Mouse (Mus musculus) liver, embryonic 15.5 days (tissue): ENCODE data around the gene Cmtm1. TPM values are rescaled to one million over a fixed set of nuclear protein-coding genes. Genes with fewer than 3 reads are reported as not detected.
A peak's percentile ranks its signal among the peaks of the same experiment; 100 is the strongest.
"Not testable (repeated sequence)": the region's sequence is repeated elsewhere in the genome, so short reads cannot be mapped to it uniquely, and the experiment has no call there.

Experiments used
- ATAC-seq: fragments of 200-750 bp; cut with Nextera tagmentation; 2 replicates; pipeline ENCODE4 v1.8.0; 2017; ENCODE audit warnings: moderate number of reproducible peaks, mild to moderate bottlenecking, moderate library complexity; ENCODE audit not compliant: insufficient read depth
- H3K27ac ChIP-seq: fragments of 300-500 bp; sonication (generic); replicated peaks from 2 replicates; pipeline ENCODE4 v1.5.1; 2015; ENCODE audit warnings: mild to moderate bottlenecking, inconsistent platforms
- H3K27me3 ChIP-seq: fragments of 300-500 bp; sonication (generic); 2 replicates; pipeline ENCODE4 v1.6.1; 2015; ENCODE audit warnings: mild to moderate bottlenecking, inconsistent platforms
- H3K36me3 ChIP-seq: fragments of 300-500 bp; sonication (generic); replicated peaks from 2 replicates; pipeline ENCODE4 v1.6.1; 2015; ENCODE audit warnings: moderate library complexity, mild to moderate bottlenecking, inconsistent platforms
- H3K4me1 ChIP-seq: fragments of 300-500 bp; sonication (generic); replicated peaks from 2 replicates; pipeline ENCODE4 v1.6.1; 2015; ENCODE audit warnings: inconsistent platforms
- H3K4me2 ChIP-seq: fragments of 300-500 bp; sonication (generic); 2 replicates; pipeline ENCODE4 v1.6.1; 2015; ENCODE audit warnings: moderate library complexity, mild to moderate bottlenecking, inconsistent platforms
- H3K4me3 ChIP-seq: fragments of 300-500 bp; sonication (generic); replicated peaks from 2 replicates; pipeline ENCODE4 v1.5.1; 2015; ENCODE audit warnings: mild to moderate bottlenecking, inconsistent platforms
- H3K9ac ChIP-seq: fragments of 300-500 bp; sonication (generic); 2 replicates; pipeline ENCODE4 v1.6.1; 2015; ENCODE audit warnings: moderate library complexity, mild to moderate bottlenecking, inconsistent platforms
- H3K9me3 ChIP-seq: fragments of 300-500 bp; sonication (generic); replicated peaks from 2 replicates; pipeline ENCODE4 v1.6.1; 2016; ENCODE audit warnings: inconsistent platforms
- WGBS: fragments of 180-500 bp; shearing (Covaris S2); methylation state at CpG from one replicate; pipeline ENCODE4 v1.1.7; 2015; ENCODE audit warnings: mixed read lengths; ENCODE audit not compliant: insufficient replicate concordance; 5-methylcytosine and 5-hydroxymethylcytosine counted together
- polyA plus RNA-seq: library from polyadenylated mRNA; unstranded; fragments of >200 nt; fragmentation: Nextera tagmentation; extraction: Ambion mirVana; gene quantifications from 2 replicates; pipeline ENCODE4 v1.2.1, GENCODE M21; 2015

Cmtm1 gene
- not detected in 2 replicates for polyA plus RNA-seq

- WGBS: 75% methylated on average over 36 of the region's 36 CpGs
- H3K27ac ChIP-seq, H3K4me1 ChIP-seq, H3K4me2 ChIP-seq, H3K9ac ChIP-seq, H3K9me3 ChIP-seq, H3K36me3 ChIP-seq, H3K4me3 ChIP-seq, H3K27me3 ChIP-seq, ATAC-seq: not testable (repeated sequence)
Observed at GRCm38 (mm10) chr8:104309441-104310155, at the start of gene Cmtm1, which contains the start of gene Gm45711. Cmtm1 (minus strand) TSS chr8:104310145. Gm45711 (minus strand) TSS chr8:104310081.

GRCm38 (mm10) chr8:104358637-104359036, 48.7 kb upstream of the Cmtm1 start:
- no peak overlapping the region for H3K4me3 ChIP-seq
- H3K27ac ChIP-seq: no peak overlapping the region
- WGBS: 65% methylated on average over 3 of the region's 3 CpGs
- H3K4me1 ChIP-seq: peaks cover 4% of the 10 kb centered on the region; the same call in 1 of the 2 replicates
- no peaks in the 10 kb centered on the region for H3K9me3 ChIP-seq
- H3K36me3 ChIP-seq: 0 out of 2 replicates have a peak, but pooled peaks cover 5% of the 10 kb centered on the region
- no peak overlapping the region for H3K4me2 ChIP-seq
- H3K27me3 ChIP-seq: no peaks in the 10 kb centered on the region
- ATAC-seq: no peak
- no peak overlapping the region for H3K9ac ChIP-seq

- 72% methylated on average over 10 of the region's 10 CpGs for WGBS
- no peak overlapping the region for H3K4me2 ChIP-seq
- ATAC-seq: peak; percentile 18; the same call in 1 of the 2 replicates
Observed at GRCm38 (mm10) chr8:104354504-104354903, 44.6 kb upstream of the Cmtm1 start.

GRCm38 (mm10) chr8:104353186-104353585, 43.2 kb upstream of the Cmtm1 start:
- Histone ChIP-seq H3K4me3 (no peak overlapping the region), H3K27ac (no peak overlapping the region), H3K4me1 (no peaks in the 10 kb centered on the region), H3K9me3 (no peaks in the 10 kb centered on the region), H3K36me3 (0 out of 2 replicates have a peak, but pooled peaks cover 5% of the 10 kb centered on the region), H3K9ac (no peak overlapping the region), H3K27me3 (no peaks in the 10 kb centered on the region), H3K4me2 (no peak overlapping the region)
- 28% methylated on average over 5 of the region's 5 CpGs for WGBS
- ATAC-seq: no peak

More at GRCm38 (mm10) chr8:104354504-104354903, 44.6 kb upstream of the Cmtm1 start:
- Histone ChIP-seq H3K27me3 (no peaks in the 10 kb centered on the region), H3K27ac (no peak overlapping the region), H3K4me3 (no peak overlapping the region), H3K36me3 (0 out of 2 replicates have a peak, but pooled peaks cover 5% of the 10 kb centered on the region), H3K9me3 (no peaks in the 10 kb centered on the region), H3K4me1 (peaks cover under 1% of the 10 kb centered on the region; the same call in 1 of the 2 replicates), H3K9ac (no peak overlapping the region)

GRCm38 (mm10) chr8:104350047-104350446, 40.1 kb upstream of the Cmtm1 start:
- Histone ChIP-seq H3K4me3 (no peak overlapping the region), H3K9ac (no peak overlapping the region), H3K27ac (no peak overlapping the region), H3K9me3 (no peaks in the 10 kb centered on the region), H3K4me1 (no peaks in the 10 kb centered on the region), H3K36me3 (peaks cover 9% of the 10 kb centered on the region; the same call in 1 of the 2 replicates), H3K27me3 (no peaks in the 10 kb centered on the region), H3K4me2 (no peak overlapping the region)
- 62% methylated on average over 13 of the region's 13 CpGs for WGBS
- no peak for ATAC-seq

- Histone ChIP-seq H3K27me3 (no peaks in the 10 kb centered on the region), H3K36me3 (peaks cover 4% of the 10 kb centered on the region; the same call in 1 of the 2 replicates), H3K4me2 (no peak overlapping the region), H3K4me3 (no peak overlapping the region), H3K9me3 (no peaks in the 10 kb centered on the region), H3K9ac (no peak overlapping the region), H3K4me1 (no peaks in the 10 kb centered on the region), H3K27ac (no peak overlapping the region; the same call in 1 of the 2 replicates)
- WGBS: 74% methylated on average over 5 of the region's 5 CpGs
- no peak for ATAC-seq
Observed at GRCm38 (mm10) chr8:104348971-104349370, 39.0 kb upstream of the Cmtm1 start.

GRCm38 (mm10) chr8:104346706-104347105, 36.8 kb upstream of the Cmtm1 start:
- no peak overlapping the region for H3K4me3 ChIP-seq
- no peak overlapping the region for H3K9ac ChIP-seq
- peaks cover under 1% of the 10 kb centered on the region; the same call in 1 of the 2 replicates for H3K27me3 ChIP-seq
- no peaks in the 10 kb centered on the region for H3K9me3 ChIP-seq
- WGBS: 55% methylated on average over 12 of the region's 12 CpGs
- H3K27ac ChIP-seq: no peak overlapping the region
- H3K4me2 ChIP-seq: no peak overlapping the region
- peaks cover 4% of the 10 kb centered on the region; the same call in 1 of the 2 replicates for H3K36me3 ChIP-seq
- 0 out of 2 replicates have a peak, but pooled peaks cover 3% of the 10 kb centered on the region for H3K4me1 ChIP-seq
- no peak for ATAC-seq

GRCm38 (mm10) chr8:104344622-104345021, 34.7 kb upstream of the Cmtm1 start:
- no peak overlapping the region for H3K4me2 ChIP-seq
- no peak overlapping the region for H3K4me3 ChIP-seq
- H3K27ac ChIP-seq: no peak overlapping the region
- H3K4me1 ChIP-seq: peaks cover 23% of the 10 kb centered on the region
- no peaks in the 10 kb centered on the region for H3K9me3 ChIP-seq
- ATAC-seq: no peak
- 72% methylated on average over 5 of the region's 5 CpGs for WGBS
- no peak overlapping the region for H3K9ac ChIP-seq
- peaks cover 17% of the 10 kb centered on the region; the same call in 1 of the 2 replicates for H3K27me3 ChIP-seq
- H3K36me3 ChIP-seq: peaks cover 4% of the 10 kb centered on the region; the same call in 1 of the 2 replicates

GRCm38 (mm10) chr8:104343957-104344356, 34.0 kb upstream of the Cmtm1 start:
- 16% methylated on average over 7 of the region's 7 CpGs for WGBS
- H3K36me3 ChIP-seq: peaks cover 4% of the 10 kb centered on the region; the same call in 1 of the 2 replicates
- H3K27ac ChIP-seq: no peak overlapping the region
- no peak overlapping the region for H3K9ac ChIP-seq
- peaks cover 27% of the 10 kb centered on the region for H3K4me1 ChIP-seq
- peak; percentile 39; the same call in 1 of the 2 replicates for ATAC-seq
- no peak overlapping the region for H3K4me2 ChIP-seq
- peaks cover 17% of the 10 kb centered on the region; the same call in 1 of the 2 replicates for H3K27me3 ChIP-seq
- no peaks in the 10 kb centered on the region for H3K9me3 ChIP-seq
- no peak overlapping the region for H3K4me3 ChIP-seq

- Histone ChIP-seq H3K27me3 (peaks cover 17% of the 10 kb centered on the region; the same call in 1 of the 2 replicates), H3K4me1 (peaks cover 27% of the 10 kb centered on the region), H3K36me3 (peaks cover 4% of the 10 kb centered on the region; the same call in 1 of the 2 replicates), H3K4me3 (no peak overlapping the region), H3K27ac (no peak overlapping the region), H3K4me2 (no peak overlapping the region), H3K9ac (no peak overlapping the region), H3K9me3 (no peaks in the 10 kb centered on the region)
- WGBS: 43% methylated on average over 5 of the region's 5 CpGs
- no peak for ATAC-seq
Observed at GRCm38 (mm10) chr8:104342426-104342825, 32.5 kb upstream of the Cmtm1 start.

GRCm38 (mm10) chr8:104341678-104342077, 31.7 kb upstream of the Cmtm1 start:
- Histone ChIP-seq H3K36me3 (0 out of 2 replicates have a peak, but pooled peaks cover 4% of the 10 kb centered on the region), H3K9ac (no peak overlapping the region)

More at GRCm38 (mm10) chr8:104341678-104342077, 31.7 kb upstream of the Cmtm1 start:
- Histone ChIP-seq H3K9me3 (no peaks in the 10 kb centered on the region), H3K27ac (no peak overlapping the region), H3K27me3 (peaks cover 17% of the 10 kb centered on the region; the same call in 1 of the 2 replicates), H3K4me1 (peaks cover 27% of the 10 kb centered on the region), H3K4me2 (peak overlapping the region; percentile 77), H3K4me3 (no peak overlapping the region)
- ATAC-seq: no peak
- 44% methylated on average over 6 of the region's 6 CpGs for WGBS
